Mouse (Mus musculus): Measurements from ENCODE around the gene Fdps. TPM values are rescaled to one million over a fixed set of nuclear protein-coding genes. Genes with fewer than 3 reads are reported as not detected.

Gene Fdps
- polyA plus RNA-seq (2014; fragmentation: Nextera tagmentation; extraction: Ambion mirVana): 378 and 453 TPM in 2 replicates

DNA sequence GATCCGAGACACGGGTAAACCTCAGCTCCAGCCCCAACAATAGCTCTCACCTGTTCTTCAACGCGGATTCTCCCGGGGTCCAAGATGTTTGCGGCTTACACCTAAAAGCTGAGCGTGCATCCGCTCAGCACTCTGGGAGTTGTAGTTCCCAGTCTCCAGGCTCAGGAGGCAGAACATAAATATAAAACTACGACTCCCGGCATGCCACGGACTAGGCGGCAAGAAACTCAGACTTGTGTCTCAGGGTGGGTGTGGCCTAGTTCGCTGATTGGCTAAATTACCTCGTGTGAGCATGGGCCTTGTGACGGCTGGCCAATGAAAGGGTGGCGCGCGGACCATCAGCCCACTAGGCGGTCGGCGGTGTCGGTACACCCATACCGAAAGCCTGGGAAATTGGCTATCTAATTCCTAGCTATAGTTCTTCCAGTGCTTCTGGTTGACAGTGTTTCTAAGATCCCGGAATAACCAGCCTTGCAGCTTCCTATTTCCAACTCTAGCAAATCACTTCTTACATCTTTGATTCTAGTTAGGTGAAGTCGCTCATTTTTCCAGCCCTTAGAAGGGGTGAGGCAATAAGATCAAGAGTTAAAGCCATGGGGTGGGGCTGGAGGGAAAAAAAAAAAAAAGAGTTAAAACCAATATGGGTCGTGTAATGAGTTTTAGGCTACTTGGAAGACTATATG, at the start of gene Fdps:
Fdps (minus strand) TSS at position 148 of the 683 bp plus-strand sequence.
- peak within 1 kb of the TSS; percentile 86 for H3K4me2 ChIP-seq (ENCODE audit: low read depth, low read length)
- peak; percentile 100 for ATAC-seq (ENCODE audit: low read depth)
- peak within 1 kb of the TSS; percentile 46 for H3K4me3 ChIP-seq (ENCODE audit: low read depth, low read length)

DNA sequence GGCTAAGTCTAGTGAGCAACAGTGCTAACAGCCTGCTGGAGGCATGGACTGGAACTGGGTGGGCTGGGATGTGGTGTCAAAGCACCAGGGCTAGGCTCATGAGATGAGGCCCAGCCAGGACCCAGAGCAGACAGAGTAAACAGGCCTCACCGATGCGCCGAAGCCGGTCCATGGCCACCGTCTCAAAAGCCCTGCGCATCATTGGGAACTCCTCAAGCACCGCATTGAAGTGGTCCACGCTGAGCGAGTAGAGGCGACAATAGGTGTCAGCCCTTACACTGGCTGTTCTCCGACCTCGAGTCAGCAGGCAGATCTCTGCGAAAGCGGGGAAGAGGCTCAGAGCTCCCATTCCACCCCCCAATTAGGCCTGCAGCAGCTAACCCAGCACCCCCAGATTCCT, 46.8 kb upstream of the Fdps start:
- H3K4me3 ChIP-seq (ENCODE audit: low read depth, low read length): no peak overlapping the region
- H3K9ac ChIP-seq (replicated peaks; ENCODE audit: low read depth, low read length): no peak overlapping the region
- no peaks in the 10 kb centered on the region for H3K9me3 ChIP-seq (ENCODE audit: control insufficient read depth, low read length)
- no peaks in the 10 kb centered on the region for H3K4me1 ChIP-seq (ENCODE audit: control insufficient read depth, insufficient read depth, low read length)
- H3K27ac ChIP-seq (ENCODE audit: low read depth, low read length): no peak overlapping the region
- H3K4me2 ChIP-seq (ENCODE audit: low read depth, low read length): no peak overlapping the region
- WGBS: 74% methylated on average over 14 of the region's 14 CpGs
- no peak for ATAC-seq (ENCODE audit: low read depth)
- peaks cover 5% of the 10 kb centered on the region for H3K36me3 ChIP-seq (ENCODE audit: control insufficient read depth, insufficient read depth, low read length)
- H3K27me3 ChIP-seq (ENCODE audit: control insufficient read depth, insufficient read depth, low read length): no peaks in the 10 kb centered on the region

More for the DNA sequence above, at the start of gene Fdps:
- H3K9ac ChIP-seq (replicated peaks; ENCODE audit: low read depth, low read length): peak within 1 kb of the TSS; percentile 57
- under 1% methylated on average over 26 of the region's 26 CpGs for WGBS
- H3K27ac ChIP-seq (ENCODE audit: low read depth, low read length): peak within 1 kb of the TSS; percentile 74
- H3K27me3 ChIP-seq (ENCODE audit: control insufficient read depth, insufficient read depth, low read length): no peaks in the 10 kb centered on the region
- H3K36me3 ChIP-seq (ENCODE audit: control insufficient read depth, insufficient read depth, low read length): 0 out of 2 replicates have a peak, but pooled peaks cover 15% of the 10 kb centered on the region
- no peaks in the 10 kb centered on the region for H3K9me3 ChIP-seq (ENCODE audit: control insufficient read depth, low read length)
- H3K4me1 ChIP-seq (ENCODE audit: control insufficient read depth, insufficient read depth, low read length): peaks cover 14% of the 10 kb centered on the region

DNA sequence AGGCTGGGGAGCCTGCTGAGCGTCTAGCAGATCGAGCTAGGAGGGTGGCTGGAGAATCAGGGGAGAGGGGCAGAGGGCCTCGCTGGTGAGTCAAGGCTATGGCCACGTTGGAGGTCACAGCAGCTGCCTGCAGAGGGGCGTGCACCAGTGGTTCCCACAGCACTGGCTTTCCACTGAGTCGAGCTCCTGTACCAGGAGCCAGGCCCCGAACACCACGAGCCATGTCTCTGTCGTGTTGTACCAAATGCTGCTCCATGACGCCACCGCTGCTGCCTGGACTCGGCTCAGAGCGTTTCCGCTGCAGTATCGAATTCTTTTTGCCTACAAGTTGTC, 46.2 kb upstream of the Fdps start:
- H3K36me3 ChIP-seq (ENCODE audit: control insufficient read depth, insufficient read depth, low read length): peaks cover 5% of the 10 kb centered on the region
- no peaks in the 10 kb centered on the region for H3K9me3 ChIP-seq (ENCODE audit: control insufficient read depth, low read length)
- H3K4me1 ChIP-seq (ENCODE audit: control insufficient read depth, insufficient read depth, low read length): no peaks in the 10 kb centered on the region
- H3K27me3 ChIP-seq (ENCODE audit: control insufficient read depth, insufficient read depth, low read length): no peaks in the 10 kb centered on the region
- ATAC-seq (ENCODE audit: low read depth): no peak
- 8% methylated on average over 15 of the region's 15 CpGs for WGBS
- H3K9ac ChIP-seq (replicated peaks; ENCODE audit: low read depth, low read length): no peak overlapping the region
- H3K4me2 ChIP-seq (ENCODE audit: low read depth, low read length): no peak overlapping the region
- H3K4me3 ChIP-seq (ENCODE audit: low read depth, low read length): no peak overlapping the region
- H3K27ac ChIP-seq (ENCODE audit: low read depth, low read length): no peak overlapping the region

DNA sequence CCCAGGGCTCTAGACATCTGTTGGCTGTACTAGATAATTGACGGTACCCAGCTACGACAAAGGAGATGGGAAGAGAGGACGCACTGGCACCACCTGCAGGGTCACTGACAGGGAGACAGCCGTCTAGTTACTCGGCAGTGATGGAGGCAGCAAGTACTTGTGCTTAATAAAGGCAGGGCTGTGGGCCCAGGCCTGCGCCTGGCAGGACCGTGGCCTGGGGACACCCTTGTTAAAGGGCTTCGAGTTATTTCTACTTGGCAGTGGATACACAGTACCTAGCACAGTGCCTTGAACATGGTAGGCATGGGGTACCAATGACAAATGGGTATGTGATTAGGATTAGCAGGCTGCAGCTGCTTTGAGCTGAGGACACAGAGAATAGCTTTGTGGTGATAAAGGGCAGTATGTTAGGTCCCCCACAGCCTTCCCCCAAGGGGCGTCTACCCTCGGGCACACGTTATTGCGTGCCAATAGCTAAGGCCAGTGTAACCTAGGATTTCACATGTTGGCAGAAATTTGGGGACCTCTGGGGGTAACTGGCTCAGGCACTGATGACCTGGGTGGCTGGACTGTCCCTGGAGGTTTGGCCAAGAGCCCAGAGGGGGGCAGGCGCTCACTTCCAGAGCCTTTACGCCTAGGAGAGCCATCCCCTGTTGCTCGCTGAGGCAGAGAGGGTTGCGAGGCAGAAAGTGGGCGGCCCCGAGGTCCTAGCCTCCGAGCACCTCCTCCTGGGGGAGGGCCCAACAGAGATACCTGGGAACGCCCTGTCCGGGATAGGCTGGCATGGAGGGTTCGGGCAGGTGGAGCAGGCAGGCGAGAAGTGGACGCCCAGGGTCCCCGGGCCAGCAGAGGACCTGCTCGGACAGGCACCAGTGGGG, 45.6 kb upstream of the Fdps start:
- no peaks in the 10 kb centered on the region for H3K27me3 ChIP-seq (ENCODE audit: control insufficient read depth, insufficient read depth, low read length)
- H3K9me3 ChIP-seq (ENCODE audit: control insufficient read depth, low read length): no peaks in the 10 kb centered on the region
- no peaks in the 10 kb centered on the region for H3K4me1 ChIP-seq (ENCODE audit: control insufficient read depth, insufficient read depth, low read length)
- H3K27ac ChIP-seq (ENCODE audit: low read depth, low read length): no peak overlapping the region
- H3K4me3 ChIP-seq (ENCODE audit: low read depth, low read length): no peak overlapping the region
- H3K36me3 ChIP-seq (ENCODE audit: control insufficient read depth, insufficient read depth, low read length): peaks cover 5% of the 10 kb centered on the region
- H3K9ac ChIP-seq (replicated peaks; ENCODE audit: low read depth, low read length): no peak overlapping the region
- ATAC-seq (ENCODE audit: low read depth): peak; percentile 20; the same call in 1 of the 2 replicates
- 17% methylated on average over 26 of the region's 26 CpGs for WGBS
- no peak overlapping the region for H3K4me2 ChIP-seq (ENCODE audit: low read depth, low read length)

- Histone ChIP-seq H3K4me3 (ENCODE audit: low read depth, low read length) (no peak overlapping the region), H3K9ac (replicated peaks; ENCODE audit: low read depth, low read length) (no peak overlapping the region), H3K4me1 (ENCODE audit: control insufficient read depth, insufficient read depth, low read length) (no peaks in the 10 kb centered on the region), H3K27ac (ENCODE audit: low read depth, low read length) (no peak overlapping the region), H3K36me3 (ENCODE audit: control insufficient read depth, insufficient read depth, low read length) (peaks cover 5% of the 10 kb centered on the region; the same call in 1 of the 2 replicates), H3K27me3 (ENCODE audit: control insufficient read depth, insufficient read depth, low read length) (no peaks in the 10 kb centered on the region), H3K9me3 (ENCODE audit: control insufficient read depth, low read length) (no peaks in the 10 kb centered on the region), H3K4me2 (ENCODE audit: low read depth, low read length) (no peak overlapping the region)
- 62% methylated on average over 8 of the region's 8 CpGs for WGBS
- no peak for ATAC-seq (ENCODE audit: low read depth)
These were observed 43.8 kb upstream of the Fdps start for GRCm38 (mm10) chr3:89145566-89145965.

GRCm38 (mm10) chr3:89144821-89145220, 43.1 kb upstream of the Fdps start:
- no peaks in the 10 kb centered on the region for H3K27me3 ChIP-seq (ENCODE audit: control insufficient read depth, insufficient read depth, low read length)
- peaks cover 5% of the 10 kb centered on the region; the same call in 1 of the 2 replicates for H3K36me3 ChIP-seq (ENCODE audit: control insufficient read depth, insufficient read depth, low read length)
- H3K4me1 ChIP-seq (ENCODE audit: control insufficient read depth, insufficient read depth, low read length): no peaks in the 10 kb centered on the region
- no peak overlapping the region for H3K4me2 ChIP-seq (ENCODE audit: low read depth, low read length)
- no peak for ATAC-seq (ENCODE audit: low read depth)
- 83% methylated on average over 10 of the region's 10 CpGs for WGBS
- no peaks in the 10 kb centered on the region for H3K9me3 ChIP-seq (ENCODE audit: control insufficient read depth, low read length)
- H3K27ac ChIP-seq (ENCODE audit: low read depth, low read length): no peak overlapping the region
- H3K9ac ChIP-seq (replicated peaks; ENCODE audit: low read depth, low read length): no peak overlapping the region
- H3K4me3 ChIP-seq (ENCODE audit: low read depth, low read length): no peak overlapping the region

DNA sequence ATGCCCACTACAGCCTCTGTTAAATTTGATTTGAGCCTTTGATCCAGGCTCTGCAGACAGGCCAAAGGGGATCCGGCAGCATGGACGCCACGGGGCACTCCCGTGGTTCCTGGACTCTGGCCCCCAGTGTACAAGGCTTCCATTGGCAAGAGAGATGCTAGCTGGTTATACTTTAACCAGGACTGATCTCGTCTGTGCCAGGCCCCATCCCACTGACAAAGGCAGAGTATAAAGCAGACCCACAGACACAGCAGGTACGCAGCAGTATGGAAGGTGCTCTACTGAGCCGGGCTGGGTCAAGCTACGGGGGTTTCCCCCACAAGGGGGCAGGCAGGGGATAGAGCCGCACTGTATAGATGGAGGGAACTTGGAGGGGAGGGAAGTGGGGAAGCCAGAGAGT, 34.6 kb upstream of the Fdps start:
- Histone ChIP-seq H3K9me3 (ENCODE audit: control insufficient read depth, low read length) (no peaks in the 10 kb centered on the region), H3K4me1 (ENCODE audit: control insufficient read depth, insufficient read depth, low read length) (no peaks in the 10 kb centered on the region), H3K4me2 (ENCODE audit: low read depth, low read length) (no peak overlapping the region), H3K4me3 (ENCODE audit: low read depth, low read length) (no peak overlapping the region), H3K27me3 (ENCODE audit: control insufficient read depth, insufficient read depth, low read length) (no peaks in the 10 kb centered on the region), H3K9ac (replicated peaks; ENCODE audit: low read depth, low read length) (no peak overlapping the region), H3K36me3 (ENCODE audit: control insufficient read depth, insufficient read depth, low read length) (no peaks in the 10 kb centered on the region), H3K27ac (ENCODE audit: low read depth, low read length) (no peak overlapping the region)
- 17% methylated on average over 9 of the region's 9 CpGs for WGBS
- ATAC-seq (ENCODE audit: low read depth): no peak

DNA sequence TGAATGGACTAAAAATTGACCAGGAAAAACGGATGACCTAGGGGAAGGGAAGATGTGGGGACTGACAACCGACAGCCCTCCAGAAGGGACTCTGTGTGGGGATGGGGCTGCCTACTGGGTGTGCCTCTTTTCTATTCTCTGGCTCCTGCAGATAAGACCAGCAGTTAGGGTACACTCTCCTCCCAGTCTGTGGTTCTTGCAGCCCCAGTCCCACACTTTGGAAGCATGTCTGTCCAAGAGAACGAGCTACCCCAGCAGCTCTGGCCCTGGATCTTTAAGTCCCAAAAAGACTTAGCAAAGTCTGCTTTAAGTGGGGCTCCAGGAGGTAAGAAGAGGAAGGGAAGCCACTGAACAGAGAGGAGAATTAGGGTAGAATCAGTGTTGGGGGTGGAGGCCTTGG, 34.2 kb upstream of the Fdps start, which contains the start of gene Pklr:
Pklr (plus strand) TSS at position 185 of the 400 bp plus-strand sequence.
- no peak within 1 kb of the TSS for H3K4me2 ChIP-seq (ENCODE audit: low read depth, low read length)
- no peak for ATAC-seq (ENCODE audit: low read depth)
- WGBS: 56% methylated on average over 3 of the region's 3 CpGs
- no peak within 1 kb of the TSS for H3K27ac ChIP-seq (ENCODE audit: low read depth, low read length)
- H3K9ac ChIP-seq (replicated peaks; ENCODE audit: low read depth, low read length): no peak within 1 kb of the TSS
- H3K36me3 ChIP-seq (ENCODE audit: control insufficient read depth, insufficient read depth, low read length): no peaks in the 10 kb centered on the region
- H3K4me3 ChIP-seq (ENCODE audit: low read depth, low read length): no peak within 1 kb of the TSS
- H3K27me3 ChIP-seq (ENCODE audit: control insufficient read depth, insufficient read depth, low read length): no peaks in the 10 kb centered on the region
- no peaks in the 10 kb centered on the region for H3K9me3 ChIP-seq (ENCODE audit: control insufficient read depth, low read length)
- no peaks in the 10 kb centered on the region for H3K4me1 ChIP-seq (ENCODE audit: control insufficient read depth, insufficient read depth, low read length)

DNA sequence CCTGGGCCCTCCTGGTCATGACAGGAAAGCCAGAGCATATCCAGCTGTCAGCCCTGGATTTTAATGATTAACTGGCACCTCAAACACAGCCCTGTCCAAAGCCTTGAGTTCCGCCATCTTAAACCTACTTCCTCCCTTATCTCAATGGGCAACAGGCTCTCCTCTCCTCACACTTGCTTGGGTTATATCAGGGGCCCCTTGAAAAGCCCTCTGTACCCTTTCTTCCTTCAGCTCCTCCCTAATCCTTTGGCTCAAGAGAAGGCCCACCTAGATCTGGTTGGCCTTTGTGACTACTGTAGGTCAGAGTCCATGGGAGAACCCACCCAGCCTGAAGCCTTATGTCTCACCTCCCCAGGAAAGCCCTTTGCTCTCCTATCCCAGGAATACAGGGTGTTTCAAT, 32.0 kb upstream of the Fdps start:
- ATAC-seq (ENCODE audit: low read depth): no peak
- H3K4me3 ChIP-seq (ENCODE audit: low read depth, low read length): no peak overlapping the region
- H3K4me1 ChIP-seq (ENCODE audit: control insufficient read depth, insufficient read depth, low read length): no peaks in the 10 kb centered on the region
- H3K4me2 ChIP-seq (ENCODE audit: low read depth, low read length): no peak overlapping the region
- no peak overlapping the region for H3K27ac ChIP-seq (ENCODE audit: low read depth, low read length)
- H3K9ac ChIP-seq (replicated peaks; ENCODE audit: low read depth, low read length): no peak overlapping the region
- H3K36me3 ChIP-seq (ENCODE audit: control insufficient read depth, insufficient read depth, low read length): no peaks in the 10 kb centered on the region
- H3K9me3 ChIP-seq (ENCODE audit: control insufficient read depth, low read length): no peaks in the 10 kb centered on the region
- no peaks in the 10 kb centered on the region for H3K27me3 ChIP-seq (ENCODE audit: control insufficient read depth, insufficient read depth, low read length)
- 84% methylated on average over 1 of the region's 1 CpGs for WGBS
